Mouse (Mus musculus) layer of hippocampus, adult 8-10 months (tissue): ENCODE results near the gene Fam136a. TPM values are rescaled to one million over a fixed set of nuclear protein-coding genes. Genes with fewer than 3 reads are reported as not detected.
A peak's percentile ranks its signal among the peaks of the same experiment; 100 is the strongest.

Source experiments
- DNase-seq, 2 experiments: peaks; one replicate each; pipeline ENCODE4 v3.0.0; 2022; ENCODE audit warnings: low spot score in 2 of 2
- total RNA-seq, 4 experiments: library from RNA; stranded (reverse); gene quantifications; 2 replicates each; pipeline ENCODE4 v1.2.4; 2022

Gene Fam136a
- total RNA-seq, 4 experiments from 2014 or later: 24.4 to 27.8 (median 27.3) TPM

GRCm38 (mm10) chr6:86396581-86397256, 31.3 kb downstream of the Fam136a start, which contains the start of gene Pcyox1:
Gene Pcyox1 (minus strand): TSS chr6:86397154.
- peak; percentile 76 to 84 for DNase-seq

- DNase-seq: no peak
Observed at GRCm38 (mm10) chr6:86397257-86397980, 32.0 kb downstream of the Fam136a start.

- no peak for DNase-seq
Observed at GRCm38 (mm10) chr6:86398986-86399385, 33.5 kb downstream of the Fam136a start.

GRCm38 (mm10) chr6:86399995-86400394, 34.5 kb downstream of the Fam136a start:
- no peak for DNase-seq

- peak in 1 of 2 experiments; percentile 42 for DNase-seq
Observed at GRCm38 (mm10) chr6:86400972-86401371, 35.5 kb downstream of the Fam136a start.

- no peak for DNase-seq
Observed at GRCm38 (mm10) chr6:86402681-86403607, 37.5 kb downstream of the Fam136a start.

GRCm38 (mm10) chr6:86403728-86404099, 38.3 kb downstream of the Fam136a start:
- peak; percentile 89 to 97 for DNase-seq

GRCm38 (mm10) chr6:86404100-86404861, 38.8 kb downstream of the Fam136a start, which contains the start of gene Tia1:
Gene Tia1 (plus strand): TSS chr6:86404219.
- DNase-seq: peak; percentile 96 to 97

- DNase-seq: no peak
Observed at GRCm38 (mm10) chr6:86404996-86405395, 39.5 kb downstream of the Fam136a start.

- DNase-seq: no peak
Observed at GRCm38 (mm10) chr6:86406306-86406705, 40.9 kb downstream of the Fam136a start.

GRCm38 (mm10) chr6:86418711-86419110, 53.3 kb downstream of the Fam136a start:
- DNase-seq: no peak

- no peak for DNase-seq
Observed at GRCm38 (mm10) chr6:86419239-86419638, 53.8 kb downstream of the Fam136a start.

Other genes with a start within 250 kb of the Fam136a start
- gene Tgfa, start 170.4 kb upstream of the Fam136a start, total RNA-seq: 10 to 100 TPM; 24.5 to 29.9 (median 26.2) TPM
- 10 to 100 TPM; 44.1 to 77.4 (median 71.6) TPM for gene Snrpg, start 5.7 kb downstream of the Fam136a start, total RNA-seq
- gene Pcyox1, start 31.5 kb downstream of the Fam136a start, total RNA-seq: 100 to 1,000 TPM; 115 to 135 (median 124) TPM
- gene Tia1, start 38.6 kb downstream of the Fam136a start, total RNA-seq: 100 to 1,000 TPM; 105 to 159 (median 144) TPM
- 1 to 10 TPM in 2 of 4 experiments, not detected in 2; 1.1 to 1.9 TPM for gene Gm44790, start 61.0 kb downstream of the Fam136a start, total RNA-seq
- gene C87436, start 72.7 kb downstream of the Fam136a start, total RNA-seq: 10 to 100 TPM; 18.4 to 24.0 (median 19.7) TPM
- 100 to 1,000 TPM; 172 to 184 (median 178) TPM for gene Pcbp1, start 160.7 kb downstream of the Fam136a start, total RNA-seq